Comparison of ENCODE assay signal across 8 mouse cellular contexts in genomic region chr5:92082821-92083401, GRCm38 (mm10). TPM values are rescaled to one million over a fixed set of nuclear protein-coding genes. Genes with fewer than 3 reads are reported as not detected.
DNase-seq lines count a peak whose midpoint lies in the region; ATAC-seq and TF ChIP-seq lines count a peak whose summit lies in the region.

No protein-coding gene starts in this region.

- H3K4me1 ChIP-seq in cerebellum, adult 2 months (ENCODE audit: control insufficient read depth, insufficient read depth, low read length): peaks cover 2% of the 10 kb centered on the region; the same call in 1 of the 2 replicates
- H3K4me1 ChIP-seq in hindbrain, postnatal 0 days (ENCODE audit: insufficient read depth, low read length): peaks cover 5% of the 10 kb centered on the region; the same call in 1 of the 2 replicates
- peaks cover 24% of the 10 kb centered on the region for H3K4me1 ChIP-seq in limb, embryonic 10.5 days
- peaks cover 11% of the 10 kb centered on the region for H3K4me1 ChIP-seq in midbrain, embryonic 11.5 days (ENCODE audit: control insufficient read depth, insufficient read depth, low read length)

- TF ChIP-seq CTCF in cerebellum, adult 2 months (IDR thresholded peaks at IDR 0.05; ENCODE audit: borderline replicate concordance, insufficient read depth, low read depth, low read length): no peak
- no peak for TF ChIP-seq CTCF in hindbrain, postnatal 0 days (IDR thresholded peaks at IDR 0.05; ENCODE audit: low read depth)

- H3K9ac ChIP-seq in hindbrain, postnatal 0 days (replicated peaks; ENCODE audit: low read length): peak overlapping the region; percentile 97
- H3K9ac ChIP-seq in midbrain, embryonic 11.5 days (ENCODE audit: low read length): peak overlapping the region; percentile 98

- peak overlapping the region; percentile 62 for H3K27ac ChIP-seq in cerebellum, adult 2 months (ENCODE audit: insufficient read depth, low read length)
- H3K27ac ChIP-seq in hindbrain, postnatal 0 days: peak overlapping the region; percentile 98
- peak overlapping the region; percentile 99 for H3K27ac ChIP-seq in limb, embryonic 10.5 days
- peak overlapping the region; percentile 98 for H3K27ac ChIP-seq in midbrain, embryonic 11.5 days (ENCODE audit: low read depth, low read length)

- no peaks in the 10 kb centered on the region for H3K9me3 ChIP-seq in hindbrain, postnatal 0 days (ENCODE audit: low read length)
- H3K9me3 ChIP-seq in limb, embryonic 10.5 days (replicated peaks): no peaks in the 10 kb centered on the region
- H3K9me3 ChIP-seq in midbrain, embryonic 11.5 days (ENCODE audit: control insufficient read depth, low read length): no peaks in the 10 kb centered on the region

- peak in 1 of 2 experiments; percentile 72 for DNase-seq in cerebellum, adult 2 months
- no peak for DNase-seq in cerebellum, adult 11 months
- DNase-seq in c-Kit-positive CD71-negative TER-119-negative erythroid progenitor cells, embryonic 14.5 days (ENCODE audit: low read depth): peak; percentile 25
- peak; percentile 56 to 61 for DNase-seq in frontal cortex, postnatal 36 days (ENCODE audit: low spot score in 2 of 2)
- peak; percentile 82 for DNase-seq in hindbrain, postnatal 0 days (ENCODE audit: low spot score)
- DNase-seq in limb, embryonic 10.5 days (ENCODE audit: low spot score): peak; percentile 77
- DNase-seq in midbrain, embryonic 11.5 days (ENCODE audit: low spot score, missing footprints): peak; percentile 95
- peak; percentile 68 to 78 for DNase-seq in spleen, adult 18-20 months

- H3K36me3 ChIP-seq in hindbrain, postnatal 0 days (ENCODE audit: insufficient read depth, low read length): no peaks in the 10 kb centered on the region
- H3K36me3 ChIP-seq in limb, embryonic 10.5 days: 0 out of 2 replicates have a peak, but pooled peaks cover under 1% of the 10 kb centered on the region
- H3K36me3 ChIP-seq in midbrain, embryonic 11.5 days (ENCODE audit: control insufficient read depth, insufficient read depth, low read length): no peaks in the 10 kb centered on the region

- H3K4me3 ChIP-seq in cerebellum, adult 2 months (replicated peaks; ENCODE audit: insufficient read depth, low read depth, low read length): peak overlapping the region; percentile 67
- H3K4me3 ChIP-seq in hindbrain, postnatal 0 days (ENCODE audit: low read length): peak overlapping the region; percentile 100
- H3K4me3 ChIP-seq in limb, embryonic 10.5 days: peak overlapping the region; percentile 99
- peak overlapping the region; percentile 96 for H3K4me3 ChIP-seq in midbrain, embryonic 11.5 days (ENCODE audit: low read depth, low read length)

- H3K4me2 ChIP-seq in hindbrain, postnatal 0 days (ENCODE audit: low read depth, low read length): peak overlapping the region; percentile 71
- H3K4me2 ChIP-seq in midbrain, embryonic 11.5 days: peak overlapping the region; percentile 81

- WGBS in cerebellum, adult 2 months: 1% methylated on average over 55 of the region's 55 CpGs
- under 1% methylated on average over 55 of the region's 55 CpGs for WGBS in hindbrain, postnatal 0 days
- under 1% methylated on average over 55 of the region's 55 CpGs for WGBS in limb, embryonic 10.5 days
- 1% methylated on average over 55 of the region's 55 CpGs for WGBS in midbrain, embryonic 11.5 days

- H3K27me3 ChIP-seq in cerebellum, adult 2 months (ENCODE audit: control insufficient read depth, insufficient read depth, low read length): no peaks in the 10 kb centered on the region
- no peaks in the 10 kb centered on the region for H3K27me3 ChIP-seq in hindbrain, postnatal 0 days (ENCODE audit: insufficient read depth, low read length)
- no peaks in the 10 kb centered on the region for H3K27me3 ChIP-seq in limb, embryonic 10.5 days (ENCODE audit: low read depth, poor library complexity, severe bottlenecking)
- H3K27me3 ChIP-seq in midbrain, embryonic 11.5 days (ENCODE audit: control insufficient read depth, insufficient read depth, low read length): no peaks in the 10 kb centered on the region

- peak; percentile 25; the same call in 1 of the 2 replicates for TF ChIP-seq POLR2A in cerebellum, adult 2 months (IDR thresholded peaks at IDR 0.05; ENCODE audit: borderline replicate concordance, insufficient read depth, low read length)

- ATAC-seq in hindbrain, postnatal 0 days: peak; percentile 15
- ATAC-seq in midbrain, embryonic 11.5 days (ENCODE audit: low FRiP score): peak; percentile 76; the same call in 1 of the 2 replicates

RNA-seq across cellular contexts. Expression of gene G3bp2, which starts 0.6 kb away (rescaled TPM):
- polyA plus RNA-seq in cerebellum, adult 2 months (2012; rRNA removed): 123 and 125 TPM in 2 replicates
- 132 and 143 TPM in 2 replicates for total RNA-seq in hindbrain, postnatal 0 days (2014; rRNA removed)
- polyA plus RNA-seq in hindbrain, postnatal 0 days (2015; fragmentation: Nextera tagmentation; extraction: Ambion mirVana): 265 and 271 TPM in 2 replicates
- 265 and 267 TPM in 2 replicates for polyA plus RNA-seq in limb, embryonic 10.5 days (2016; fragmentation: Nextera tagmentation; extraction: Ambion mirVana)
- polyA plus RNA-seq in midbrain, embryonic 11.5 days (2014; fragmentation: Nextera tagmentation; extraction: Ambion mirVana): 292 and 298 TPM in 2 replicates

RNA-seq across cellular contexts. Expression of gene Cdkl2, which starts 39.2 kb away (rescaled TPM):
- polyA plus RNA-seq in cerebellum, adult 2 months (2012; rRNA removed): 9.1 and 11.1 TPM in 2 replicates
- total RNA-seq in hindbrain, postnatal 0 days (2014; rRNA removed): 16.6 and 17.1 TPM in 2 replicates
- polyA plus RNA-seq in hindbrain, postnatal 0 days (2015; fragmentation: Nextera tagmentation; extraction: Ambion mirVana): 29.2 and 29.4 TPM in 2 replicates
- 0.09 and 0.20 TPM in 2 replicates for polyA plus RNA-seq in limb, embryonic 10.5 days (2016; fragmentation: Nextera tagmentation; extraction: Ambion mirVana)
- 0.37 and 0.48 TPM in 2 replicates for polyA plus RNA-seq in midbrain, embryonic 11.5 days (2014; fragmentation: Nextera tagmentation; extraction: Ambion mirVana)

RNA-seq across cellular contexts. Expression of gene Uso1, which starts 54.8 kb away (rescaled TPM):
- 55.2 and 59.3 TPM in 2 replicates for polyA plus RNA-seq in cerebellum, adult 2 months (2012; rRNA removed)
- total RNA-seq in hindbrain, postnatal 0 days (2014; rRNA removed): 16.1 and 17.7 TPM in 2 replicates
- 29.6 and 29.8 TPM in 2 replicates for polyA plus RNA-seq in hindbrain, postnatal 0 days (2015; fragmentation: Nextera tagmentation; extraction: Ambion mirVana)
- 39.0 and 44.7 TPM in 2 replicates for polyA plus RNA-seq in limb, embryonic 10.5 days (2016; fragmentation: Nextera tagmentation; extraction: Ambion mirVana)
- 25.9 and 29.4 TPM in 2 replicates for polyA plus RNA-seq in midbrain, embryonic 11.5 days (2014; fragmentation: Nextera tagmentation; extraction: Ambion mirVana)
